Mouse (Mus musculus) testis, adult 2 months (tissue): Measurements from ENCODE around the gene Spn. TPM values are rescaled to one million over a fixed set of nuclear protein-coding genes. Genes with fewer than 3 reads are reported as not detected.

Experiments used
- H3K27ac ChIP-seq: fragments of 200-500 bp; 2 replicates; pipeline ENCODE4 v1.5.1; 2012; ENCODE audit warnings: low read depth, low read length; ENCODE audit not compliant: control insufficient read depth, insufficient read depth
- H3K27me3 ChIP-seq: fragments of 200-500 bp; 2 replicates; pipeline ENCODE4 v1.6.1; 2012; ENCODE audit warnings: mild to moderate bottlenecking, low read length, moderate library complexity; ENCODE audit not compliant: control insufficient read depth, insufficient read depth
- H3K36me3 ChIP-seq: fragments of 200-500 bp; 2 replicates; pipeline ENCODE4 v1.6.1; 2012; ENCODE audit warnings: mild to moderate bottlenecking, low read length; ENCODE audit not compliant: control insufficient read depth, insufficient read depth
- H3K4me1 ChIP-seq: fragments of 200-500 bp; 2 replicates; pipeline ENCODE4 v1.6.1; 2012; ENCODE audit warnings: low read length; ENCODE audit not compliant: control insufficient read depth, insufficient read depth
- H3K4me3 ChIP-seq: fragments of 200-500 bp; 2 replicates; pipeline ENCODE4 v1.5.1; 2012; ENCODE audit warnings: low read depth, mild to moderate bottlenecking, low read length, moderate library complexity, mixed read lengths; ENCODE audit not compliant: control insufficient read depth
- CTCF ChIP-seq: fragments of 200-500 bp; IDR thresholded peaks from 2 replicates; pipeline ENCODE4 v1.5.1; 2012; ENCODE audit warnings: low read depth, mild to moderate bottlenecking, inconsistent platforms, low read length, moderate library complexity; ENCODE audit not compliant: control insufficient read depth, insufficient read depth, insufficient replicate concordance
- POLR2A ChIP-seq: fragments of 200-500 bp; IDR thresholded peaks from 2 replicates; pipeline ENCODE4 v1.6.1; 2012; ENCODE audit warnings: low read depth, mild to moderate bottlenecking, inconsistent platforms, low read length, moderate library complexity; ENCODE audit not compliant: control insufficient read depth
- polyA plus RNA-seq: library from polyadenylated mRNA; depleted of rRNA; stranded (reverse); fragments of >200 nt; gene quantifications from 2 replicates; pipeline ENCODE4 v1.2.3, GENCODE M21; 2012

Gene Spn
- polyA plus RNA-seq, 1 experiment: 0.09 TPM

DNA sequence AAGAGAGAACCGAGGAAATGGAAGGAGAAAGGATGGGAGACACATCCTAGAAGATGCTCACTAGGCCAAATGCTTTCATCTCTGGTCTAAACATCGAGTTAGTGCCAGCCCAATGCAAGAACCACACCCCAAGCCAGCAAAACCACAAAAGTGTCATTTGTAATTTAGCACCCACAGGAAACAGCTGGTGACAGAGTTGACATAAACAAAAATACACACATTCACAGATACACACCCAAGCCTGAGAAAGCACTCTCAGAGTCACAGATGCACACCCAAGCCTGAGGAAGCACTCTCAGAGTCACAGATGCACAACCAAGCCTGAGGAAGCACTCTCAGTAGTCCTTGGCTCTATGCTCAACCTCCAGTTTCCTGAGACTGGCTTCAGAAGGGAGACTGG, 43.2 kb upstream of the Spn start:
- TF ChIP-seq POLR2A: no peak
- Histone ChIP-seq H3K36me3 (no peaks in the 10 kb centered on the region), H3K27me3 (no peaks in the 10 kb centered on the region), H3K27ac (no peak overlapping the region), H3K4me3 (no peak overlapping the region), H3K4me1 (no peaks in the 10 kb centered on the region)

- H3K27ac ChIP-seq: no peak overlapping the region
- no peaks in the 10 kb centered on the region for H3K27me3 ChIP-seq
- H3K36me3 ChIP-seq: no peaks in the 10 kb centered on the region
- no peaks in the 10 kb centered on the region for H3K4me1 ChIP-seq
- no peak for TF ChIP-seq CTCF
- no peak for TF ChIP-seq POLR2A
- no peak overlapping the region for H3K4me3 ChIP-seq
Measured at GRCm38 (mm10) chr7:127176937-127177336, 39.3 kb upstream of the Spn start.

- Histone ChIP-seq H3K4me3 (no peak overlapping the region), H3K4me1 (no peaks in the 10 kb centered on the region), H3K27ac (no peak overlapping the region), H3K27me3 (no peaks in the 10 kb centered on the region), H3K36me3 (no peaks in the 10 kb centered on the region)
- no peak for TF ChIP-seq POLR2A
- TF ChIP-seq CTCF: no peak
Measured at GRCm38 (mm10) chr7:127166501-127166900, 28.9 kb upstream of the Spn start.

DNA sequence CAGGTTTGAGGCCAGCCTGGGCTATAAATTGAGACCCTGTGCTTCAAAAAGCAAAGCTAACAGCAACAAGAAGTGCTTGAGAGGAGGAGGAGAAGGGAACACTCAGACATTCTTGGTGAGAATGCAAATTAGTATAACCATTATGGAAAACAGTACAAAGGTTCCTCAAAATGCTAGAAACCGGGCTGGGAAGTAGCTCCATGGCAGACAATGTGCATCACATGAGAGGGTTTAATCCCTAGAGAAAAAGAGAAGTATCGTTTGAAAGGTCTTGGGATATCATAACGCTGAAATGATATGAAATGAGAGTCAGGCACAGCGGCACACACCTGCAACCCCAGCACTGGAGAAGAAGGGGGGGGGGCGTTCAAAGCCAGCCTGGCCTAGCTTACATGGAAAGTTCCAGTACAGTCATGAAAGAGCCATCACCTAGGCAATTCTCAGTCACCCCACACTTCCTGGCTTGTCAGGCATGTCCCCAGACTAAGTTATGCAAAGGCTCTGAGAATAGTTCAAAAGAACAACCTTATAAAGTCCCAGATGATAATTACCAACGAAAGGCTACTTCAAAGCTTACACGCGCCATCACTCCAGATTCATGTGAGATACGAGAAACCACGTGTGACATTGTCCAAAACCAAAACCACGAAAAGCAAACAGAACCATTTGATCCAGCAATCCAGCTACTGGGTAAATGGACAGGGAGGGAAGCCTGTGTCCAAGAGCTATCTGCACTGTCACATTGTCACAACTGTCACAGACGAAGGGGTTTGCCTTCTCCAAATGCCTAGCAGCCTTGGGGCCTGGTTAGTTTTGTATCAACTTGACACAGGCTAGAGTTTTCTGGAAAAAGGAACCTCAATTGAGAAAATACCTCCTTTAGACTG, 28.2 kb upstream of the Spn start:
- Histone ChIP-seq H3K36me3 (no peaks in the 10 kb centered on the region), H3K4me3 (no peak overlapping the region), H3K27ac (no peak overlapping the region), H3K27me3 (no peaks in the 10 kb centered on the region), H3K4me1 (no peaks in the 10 kb centered on the region)
- TF ChIP-seq CTCF (no peak), POLR2A (no peak)

DNA sequence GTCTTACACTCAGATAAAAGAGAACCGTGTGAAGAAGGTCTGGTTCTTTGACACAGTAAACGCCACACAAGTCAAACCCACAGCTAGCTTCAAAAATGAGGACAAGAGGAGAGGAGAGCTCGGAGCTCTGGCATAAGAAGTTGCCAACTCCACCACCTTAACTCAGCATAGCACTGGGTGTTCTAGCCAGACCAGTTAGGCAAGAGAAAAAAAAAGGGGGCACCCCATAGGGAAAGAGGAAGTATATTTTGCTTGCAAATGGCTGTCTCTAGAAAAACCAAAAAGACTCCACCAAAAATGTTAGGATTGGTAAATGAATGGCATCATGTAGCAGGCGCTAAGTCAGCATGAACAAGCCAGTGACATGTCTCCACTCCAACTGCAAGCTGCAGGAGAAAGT, 26.4 kb upstream of the Spn start:
- Histone ChIP-seq H3K36me3 (no peaks in the 10 kb centered on the region), H3K27me3 (no peaks in the 10 kb centered on the region), H3K4me1 (no peaks in the 10 kb centered on the region), H3K27ac (no peak overlapping the region), H3K4me3 (no peak overlapping the region)
- no peak for TF ChIP-seq POLR2A
- no peak for TF ChIP-seq CTCF

GRCm38 (mm10) chr7:127162546-127162945, 24.9 kb upstream of the Spn start:
- Histone ChIP-seq H3K27ac (no peak overlapping the region), H3K27me3 (no peaks in the 10 kb centered on the region), H3K36me3 (no peaks in the 10 kb centered on the region), H3K4me3 (no peak overlapping the region), H3K4me1 (no peaks in the 10 kb centered on the region)
- no peak for TF ChIP-seq POLR2A
- no peak for TF ChIP-seq CTCF

- TF ChIP-seq CTCF: no peak
- TF ChIP-seq POLR2A: no peak
- H3K4me1 ChIP-seq: no peaks in the 10 kb centered on the region
- H3K4me3 ChIP-seq: no peak overlapping the region
- no peaks in the 10 kb centered on the region for H3K36me3 ChIP-seq
- H3K27me3 ChIP-seq: no peaks in the 10 kb centered on the region
- H3K27ac ChIP-seq: no peak overlapping the region
Measured at GRCm38 (mm10) chr7:127157548-127157947, 19.9 kb upstream of the Spn start.

- TF ChIP-seq POLR2A (no peak), CTCF (no peak)
- Histone ChIP-seq H3K4me1 (no peaks in the 10 kb centered on the region), H3K4me3 (no peak overlapping the region)
Measured at GRCm38 (mm10) chr7:127153477-127153876, 15.9 kb upstream of the Spn start.

More at GRCm38 (mm10) chr7:127153477-127153876, 15.9 kb upstream of the Spn start:
- H3K36me3 ChIP-seq: no peaks in the 10 kb centered on the region
- no peaks in the 10 kb centered on the region for H3K27me3 ChIP-seq
- no peak overlapping the region for H3K27ac ChIP-seq
